Comparison of ENCODE assay signal across 8 mouse cellular contexts in genomic region chr9:40800675-40801612, GRCm38 (mm10). TPM values are rescaled to one million over a fixed set of nuclear protein-coding genes. Genes with fewer than 3 reads are reported as not detected.
DNase-seq lines count a peak whose midpoint lies in the region; ATAC-seq and TF ChIP-seq lines count a peak whose summit lies in the region.

TSS of gene Hspa8 (plus strand) at chr9:40800984.

- peak within 1 kb of the TSS; percentile 99 for H3K4me3 ChIP-seq in forebrain, embryonic 10.5 days
- H3K4me3 ChIP-seq in heart, embryonic 15.5 days, result peak within 1 kb of the TSS; percentile 75
- peak within 1 kb of the TSS; percentile 79 to 80 for H3K4me3 ChIP-seq in liver, embryonic 14.5 days (ENCODE audit: insufficient read depth in 1 of 2, low read depth in 2 of 2, low read length in 2 of 2)
- H3K4me3 ChIP-seq in neural tube, embryonic 11.5 days (ENCODE audit: low read depth, low read length), result peak within 1 kb of the TSS; percentile 91
- H3K4me3 ChIP-seq in stomach, postnatal 0 days (ENCODE audit: low read depth, low read length), result peak within 1 kb of the TSS; percentile 75

- TF ChIP-seq CTCF in liver, embryonic 14.5 days (IDR thresholded peaks at IDR 0.05; ENCODE audit: low read depth), result peak; percentile 78
- peak; percentile 56 for TF ChIP-seq CTCF in stomach, postnatal 0 days (IDR thresholded peaks at IDR 0.05; ENCODE audit: low read depth)

- TF ChIP-seq EP300 in liver, embryonic 14.5 days (IDR thresholded peaks at IDR 0.05; ENCODE audit: low read depth), result no peak; the same call in none of the 2 replicates
- TF ChIP-seq EP300 in stomach, postnatal 0 days (optimal IDR thresholded peaks at IDR 0.05), result peak; percentile 58

- peak within 1 kb of the TSS; percentile 98 for H3K27ac ChIP-seq in forebrain, embryonic 10.5 days
- H3K27ac ChIP-seq in heart, embryonic 15.5 days, result peak within 1 kb of the TSS; percentile 95
- H3K27ac ChIP-seq in liver, embryonic 14.5 days, result peak within 1 kb of the TSS; percentile 92
- peak within 1 kb of the TSS; percentile 87 for H3K27ac ChIP-seq in neural tube, embryonic 11.5 days (ENCODE audit: low read depth, low read length)
- peak within 1 kb of the TSS; percentile 99 for H3K27ac ChIP-seq in stomach, postnatal 0 days (replicated peaks)

- WGBS in forebrain, embryonic 10.5 days, result under 1% methylated on average over 83 of the region's 83 CpGs
- WGBS in heart, embryonic 15.5 days, result under 1% methylated on average over 80 of the region's 83 CpGs
- whole genome bisulfite sequencing in liver, embryonic 14.5 days (ENCODE audit: insufficient replicate concordance), result under 1% methylated on average over 82 of the region's 83 CpGs
- under 1% methylated on average over 74 of the region's 83 CpGs for WGBS in neural tube, embryonic 11.5 days
- WGBS in stomach, postnatal 0 days, result under 1% methylated on average over 74 of the region's 83 CpGs

- H3K4me2 ChIP-seq in heart, embryonic 15.5 days, result peak within 1 kb of the TSS; percentile 64
- peak within 1 kb of the TSS; percentile 95 for H3K4me2 ChIP-seq in liver, embryonic 14.5 days (ENCODE audit: low read depth)
- peak within 1 kb of the TSS; percentile 80 for H3K4me2 ChIP-seq in neural tube, embryonic 11.5 days (ENCODE audit: low read depth)
- H3K4me2 ChIP-seq in stomach, postnatal 0 days (replicated peaks; ENCODE audit: low read depth), result peak within 1 kb of the TSS; percentile 83

- H3K9ac ChIP-seq in heart, embryonic 15.5 days, result peak within 1 kb of the TSS; percentile 92
- peak within 1 kb of the TSS; percentile 99 for H3K9ac ChIP-seq in liver, embryonic 14.5 days (replicated peaks)
- peak within 1 kb of the TSS; percentile 99 for H3K9ac ChIP-seq in neural tube, embryonic 11.5 days (ENCODE audit: low read length)
- peak within 1 kb of the TSS; percentile 88 for H3K9ac ChIP-seq in stomach, postnatal 0 days (ENCODE audit: low read length)

- H3K9me3 ChIP-seq in forebrain, embryonic 10.5 days, result no peaks in the 10 kb centered on the region
- no peaks in the 10 kb centered on the region for H3K9me3 ChIP-seq in heart, embryonic 15.5 days (replicated peaks)
- no peaks in the 10 kb centered on the region for H3K9me3 ChIP-seq in liver, embryonic 14.5 days (ENCODE audit: control insufficient read depth, low read length)
- H3K9me3 ChIP-seq in neural tube, embryonic 11.5 days (ENCODE audit: control insufficient read depth, low read length), result no peaks in the 10 kb centered on the region
- H3K9me3 ChIP-seq in stomach, postnatal 0 days (ENCODE audit: control insufficient read depth, low read length), result no peaks in the 10 kb centered on the region

- H3K27me3 ChIP-seq in forebrain, embryonic 10.5 days (ENCODE audit: poor library complexity, severe bottlenecking), result no peaks in the 10 kb centered on the region
- H3K27me3 ChIP-seq in heart, embryonic 15.5 days, result no peaks in the 10 kb centered on the region
- no peaks in the 10 kb centered on the region for H3K27me3 ChIP-seq in liver, embryonic 14.5 days (ENCODE audit: control insufficient read depth, insufficient read depth, low read length)
- H3K27me3 ChIP-seq in neural tube, embryonic 11.5 days (ENCODE audit: control insufficient read depth, insufficient read depth, low read length), result no peaks in the 10 kb centered on the region
- no peaks in the 10 kb centered on the region for H3K27me3 ChIP-seq in stomach, postnatal 0 days (ENCODE audit: control insufficient read depth, insufficient read depth, low read length)

- H3K36me3 ChIP-seq in forebrain, embryonic 10.5 days (replicated peaks), result peaks cover 44% of the 10 kb centered on the region
- peaks cover 24% of the 10 kb centered on the region for H3K36me3 ChIP-seq in heart, embryonic 15.5 days
- H3K36me3 ChIP-seq in liver, embryonic 14.5 days (replicated peaks; ENCODE audit: control insufficient read depth, insufficient read depth, low read depth), result peaks cover 38% of the 10 kb centered on the region
- peaks cover 7% of the 10 kb centered on the region; the same call in 1 of the 2 replicates for H3K36me3 ChIP-seq in neural tube, embryonic 11.5 days (ENCODE audit: control insufficient read depth, insufficient read depth, low read length)
- H3K36me3 ChIP-seq in stomach, postnatal 0 days (ENCODE audit: control insufficient read depth, insufficient read depth, low read length), result peaks cover 5% of the 10 kb centered on the region; the same call in 1 of the 2 replicates

- peak; percentile 100 for DNase-seq in CD8-positive naive resting alpha-beta T cell, adult 2 months (ENCODE audit: low read depth in 2 of 2, low spot score in 2 of 2)
- DNase-seq in c-Kit-positive CD71-negative TER-119-negative erythroid progenitor cells, embryonic 14.5 days (ENCODE audit: low read depth), result peak; percentile 98
- peak; percentile 100 for DNase-seq in forebrain, embryonic 10.5 days (ENCODE audit: extremely low spot score, low spot score)
- peak; percentile 99 to 100 for DNase-seq in kidney, postnatal 25 days
- DNase-seq in liver, embryonic 14.5 days (ENCODE audit: low read depth in 3 of 3, low spot score in 3 of 3), result peak; percentile 97 to 98 (median 97)
- DNase-seq in neural tube, embryonic 11.5 days (ENCODE audit: low spot score), result peak; percentile 100
- DNase-seq in stomach, postnatal 0 days (ENCODE audit: low spot score), result peak; percentile 100

- H3K4me1 ChIP-seq in forebrain, embryonic 10.5 days, result peaks cover 47% of the 10 kb centered on the region
- peaks cover 43% of the 10 kb centered on the region for H3K4me1 ChIP-seq in heart, embryonic 15.5 days (replicated peaks)
- H3K4me1 ChIP-seq in liver, embryonic 14.5 days (replicated peaks; ENCODE audit: control insufficient read depth in 2 of 2, insufficient read depth in 2 of 2, low read length in 1 of 2), result peaks cover 14 to 16% of the 10 kb centered on the region in 2 experiments
- H3K4me1 ChIP-seq in neural tube, embryonic 11.5 days (ENCODE audit: control insufficient read depth, insufficient read depth, low read length), result peaks cover 7% of the 10 kb centered on the region
- H3K4me1 ChIP-seq in stomach, postnatal 0 days (replicated peaks; ENCODE audit: control insufficient read depth, insufficient read depth), result peaks cover 3% of the 10 kb centered on the region; the same call in 1 of the 2 replicates

- ATAC-seq in heart, embryonic 15.5 days (replicated peaks; ENCODE audit: insufficient number of reproducible peaks, insufficient read depth, low FRiP score, low read depth), result peak; percentile 93
- peak; percentile 90 for ATAC-seq in liver, embryonic 14.5 days (ENCODE audit: insufficient read depth)
- peak; percentile 97 for ATAC-seq in neural tube, embryonic 11.5 days (ENCODE audit: insufficient read depth, low FRiP score, low TSS enrichment)
- ATAC-seq in stomach, postnatal 0 days (ENCODE audit: low FRiP score, low TSS enrichment), result peak; percentile 96

RNA-seq across cellular contexts. Expression of gene Hspa8, which starts in this region (rescaled TPM):
- polyA plus RNA-seq in forebrain, embryonic 10.5 days (2016; fragmentation: Nextera tagmentation; extraction: Ambion mirVana), result 3,411 and 3,929 TPM in 2 replicates
- polyA plus RNA-seq in heart, embryonic 15.5 days (2015; fragmentation: Nextera tagmentation; extraction: Ambion mirVana), result 1,867 and 1,945 TPM in 2 replicates
- polyA plus RNA-seq in liver, embryonic 14.5 days (2012; rRNA removed), result 1,333 and 1,529 TPM in 2 replicates
- 1,148 and 1,204 TPM in 2 replicates for polyA plus RNA-seq in liver, embryonic 14.5 days (2014; fragmentation: Nextera tagmentation; extraction: Ambion mirVana)
- polyA plus RNA-seq in neural tube, embryonic 11.5 days (2014; fragmentation: Nextera tagmentation; extraction: Ambion mirVana), result 3,508 and 3,707 TPM in 2 replicates
- polyA plus RNA-seq in stomach, postnatal 0 days (2015; fragmentation: Nextera tagmentation; extraction: Ambion mirVana), result 991 and 1,085 TPM in 2 replicates

Comparison
In these comparisons a context has a peak if more than half of its experiments do, and no peak if none do; other contexts are left out.
1. Peak in every context shown above with its lines: DNase-seq, ATAC-seq, H3K4me3 ChIP-seq and H3K27ac ChIP-seq.